Mouse (Mus musculus) heart, adult 2 months (tissue): Measurements from ENCODE around the gene Slc25a21.

Experiments
- CTCF ChIP-seq: fragments of 200-600 bp; IDR thresholded peaks from 2 replicates; pipeline ENCODE4 v1.8.1; 2022; ENCODE audit warnings: antibody characterized with exemption, mild to moderate bottlenecking, moderate library complexity
- POLR2A ChIP-seq: fragments of 200-500 bp; IDR thresholded peaks from 2 replicates; pipeline ENCODE4 v1.6.1; 2011; ENCODE audit warnings: mild to moderate bottlenecking, low read depth, low read length, control low read depth; ENCODE audit not compliant: insufficient read depth

GRCm38 (mm10) chr12:57184401-57185147 is 12.7 kb downstream of the Slc25a21 start:
- no peak for TF ChIP-seq POLR2A
- peak; percentile 59 for TF ChIP-seq CTCF
